Mouse (Mus musculus) embryonic fibroblast, embryonic 13.5 days (primary cell): ENCODE measurements around the gene Wdr20rt.

ENCODE experiments used
- CTCF ChIP-seq: IDR thresholded peaks from 2 replicates; pipeline ENCODE4 v1.5.1; 2011; ENCODE audit warnings: mild to moderate bottlenecking, control low read depth, low read length, moderate library complexity, borderline replicate concordance; ENCODE audit not compliant: insufficient read depth
- POLR2A ChIP-seq: IDR thresholded peaks from 2 replicates; pipeline ENCODE4 v1.6.1; 2011; ENCODE audit warnings: low read depth, mild to moderate bottlenecking, control low read depth, low read length, moderate library complexity

DNA sequence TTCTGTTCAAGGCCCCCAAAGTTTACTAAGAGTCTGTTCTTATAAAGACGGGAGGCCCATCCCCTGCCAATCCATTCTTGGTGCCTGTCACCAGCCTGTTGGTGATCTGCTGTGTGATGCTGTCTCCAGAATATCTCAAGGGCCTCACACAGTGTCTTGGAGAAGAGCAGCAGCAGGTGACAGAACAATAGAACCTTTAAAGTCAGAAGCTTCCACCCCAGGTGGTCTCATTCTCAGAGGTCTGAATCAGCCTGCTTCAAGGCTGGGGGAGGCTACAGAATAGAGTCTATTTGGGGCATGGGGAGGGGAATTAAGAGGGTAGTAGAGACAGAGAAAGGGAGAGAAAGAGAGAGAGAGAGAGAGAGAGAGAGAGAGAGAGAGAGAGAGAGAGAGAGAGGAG is 18.9 kb upstream of the Wdr20rt start:
- no peak for TF ChIP-seq POLR2A
- no peak for TF ChIP-seq CTCF
